Mouse (Mus musculus) testis, postnatal 10 days (tissue): ENCODE measurements at regions not wholly inside any gene's neighbourhood (a gene's known extent, or its start where the extent isn't known, plus 50 kb on each side); places are given as distances from the start of the nearest gene placed in this dataset.

Source experiments
- DNase-seq: peaks from one replicate; pipeline ENCODE4 v3.0.0; 2021; ENCODE audit warnings: low spot score

- DNase-seq, result no peak
Observed at GRCm38 (mm10) chr16:95057596-95057995, 60.1 kb upstream of the Kcnj6 start.

GRCm38 (mm10) chr16:95064423-95064822 is 66.9 kb upstream of the Kcnj6 start:
- DNase-seq, result no peak

GRCm38 (mm10) chr16:95066687-95067086 is 69.2 kb upstream of the Kcnj6 start:
- no peak for DNase-seq

- no peak for DNase-seq
Observed at GRCm38 (mm10) chr16:95092471-95093221, 95.1 kb upstream of the Kcnj6 start.

- peak; percentile 73 for DNase-seq
Observed at GRCm38 (mm10) chr16:95093753-95094152, 96.3 kb upstream of the Kcnj6 start.

- no peak for DNase-seq
Observed at GRCm38 (mm10) chr16:95100954-95101353, 103.5 kb upstream of the Kcnj6 start.

GRCm38 (mm10) chr16:95117531-95117930 is 120.0 kb upstream of the Kcnj6 start:
- no peak for DNase-seq

GRCm38 (mm10) chr16:95119293-95119692 is 121.8 kb upstream of the Kcnj6 start:
- no peak for DNase-seq

GRCm38 (mm10) chr16:95122048-95122447 is 124.5 kb upstream of the Kcnj6 start:
- no peak for DNase-seq

- DNase-seq, result no peak
Observed at GRCm38 (mm10) chr16:95127616-95128015, 129.7 kb upstream of the Kcnj15 start.

- no peak for DNase-seq
Observed at GRCm38 (mm10) chr16:95131815-95132214, 125.5 kb upstream of the Kcnj15 start.

- DNase-seq, result no peak
Observed at GRCm38 (mm10) chr16:95138809-95139208, 118.5 kb upstream of the Kcnj15 start.

GRCm38 (mm10) chr16:95141510-95142394 is 115.6 kb upstream of the Kcnj15 start:
- no peak for DNase-seq

- no peak for DNase-seq
Observed at GRCm38 (mm10) chr16:95150499-95150898, 106.9 kb upstream of the Kcnj15 start.

GRCm38 (mm10) chr16:95151499-95151898 is 105.9 kb upstream of the Kcnj15 start:
- DNase-seq, result no peak

- DNase-seq, result no peak
Observed at GRCm38 (mm10) chr16:95151914-95152313, 105.4 kb upstream of the Kcnj15 start.

- DNase-seq, result no peak
Observed at GRCm38 (mm10) chr16:95152742-95153383, 104.5 kb upstream of the Kcnj15 start.

GRCm38 (mm10) chr16:95168349-95168748 is 89.0 kb upstream of the Kcnj15 start:
- DNase-seq, result no peak

GRCm38 (mm10) chr16:95169346-95169745 is 88.0 kb upstream of the Kcnj15 start:
- no peak for DNase-seq

- no peak for DNase-seq
Observed at GRCm38 (mm10) chr16:95180562-95180961, 76.8 kb upstream of the Kcnj15 start.

- DNase-seq, result no peak
Observed at GRCm38 (mm10) chr16:95185341-95185740, 72.0 kb upstream of the Kcnj15 start.

GRCm38 (mm10) chr16:95189114-95189513 is 68.2 kb upstream of the Kcnj15 start:
- no peak for DNase-seq

GRCm38 (mm10) chr16:95194151-95194550 is 63.2 kb upstream of the Kcnj15 start:
- no peak for DNase-seq
